Mouse (Mus musculus) stomach, embryonic 16.5 days (tissue): ENCODE measurements at regions not wholly inside any gene's neighbourhood (a gene's known extent, or its start where the extent isn't known, plus 50 kb on each side); places are given as distances from the start of the nearest gene placed in this dataset.
A peak's percentile ranks its signal among the peaks of the same experiment; 100 is the strongest.

Experiments
- ATAC-seq: fragments of 200-750 bp; cut with Nextera tagmentation; 2 replicates; pipeline ENCODE4 v1.8.0; 2017; ENCODE audit warnings: moderate number of reproducible peaks, moderate TSS enrichment; ENCODE audit not compliant: insufficient read depth, low FRiP score
- H3K27ac ChIP-seq: fragments of 300-500 bp; sonication (generic); 2 replicates; pipeline ENCODE4 v1.5.1; 2014; ENCODE audit warnings: low read length
- H3K27me3 ChIP-seq: fragments of 300-500 bp; sonication (generic); 2 replicates; pipeline ENCODE4 v1.6.1; 2014; ENCODE audit warnings: low read length, control low read depth, mixed read lengths; ENCODE audit not compliant: control insufficient read depth, insufficient read depth
- H3K36me3 ChIP-seq: fragments of 300-500 bp; sonication (generic); 2 replicates; pipeline ENCODE4 v1.6.1; 2014; ENCODE audit warnings: low read length; ENCODE audit not compliant: control insufficient read depth, insufficient read depth
- H3K4me1 ChIP-seq: fragments of 300-500 bp; sonication (generic); 2 replicates; pipeline ENCODE4 v1.6.1; 2014; ENCODE audit warnings: low read length, control low read depth, mixed read lengths; ENCODE audit not compliant: control insufficient read depth, insufficient read depth
- H3K4me2 ChIP-seq: fragments of 300-500 bp; sonication (generic); 2 replicates; pipeline ENCODE4 v1.6.1; 2014; ENCODE audit warnings: low read depth, low read length, mixed read lengths
- H3K4me3 ChIP-seq: fragments of 300-500 bp; sonication (generic); replicated peaks from 2 replicates; pipeline ENCODE4 v1.5.1; 2014; ENCODE audit warnings: mild to moderate bottlenecking, low read length
- H3K9ac ChIP-seq: fragments of 300-500 bp; sonication (generic); 2 replicates; pipeline ENCODE4 v1.6.1; 2014; ENCODE audit warnings: low read length
- H3K9me3 ChIP-seq: fragments of 300-500 bp; sonication (generic); replicated peaks from 2 replicates; pipeline ENCODE4 v1.6.1; 2016; ENCODE audit warnings: low read length, control low read depth; ENCODE audit not compliant: control insufficient read depth
- WGBS: fragments of 180-500 bp; shearing (Covaris S2); extraction: QIAGEN DNeasy Blood & Tissue Kit; methylation state at CpG from one replicate; pipeline ENCODE4 v1.1.7; 2014; 5-methylcytosine and 5-hydroxymethylcytosine counted together

GRCm38 (mm10) chr10:37221730-37222129 is 83.0 kb upstream of the Marcks start:
- 0 out of 2 replicates have a peak, but pooled peaks cover 2% of the 10 kb centered on the region for H3K4me1 ChIP-seq
- no peak overlapping the region for H3K4me3 ChIP-seq
- H3K27ac ChIP-seq: no peak overlapping the region
- H3K4me2 ChIP-seq: no peak overlapping the region
- no peaks in the 10 kb centered on the region for H3K9me3 ChIP-seq
- no peak for ATAC-seq
- H3K36me3 ChIP-seq: no peaks in the 10 kb centered on the region
- 52% methylated on average over 6 of the region's 6 CpGs for WGBS
- no peak overlapping the region for H3K9ac ChIP-seq
- no peaks in the 10 kb centered on the region for H3K27me3 ChIP-seq

- no peaks in the 10 kb centered on the region for H3K27me3 ChIP-seq
- no peak overlapping the region for H3K9ac ChIP-seq
- H3K9me3 ChIP-seq: no peaks in the 10 kb centered on the region
- ATAC-seq: no peak
- H3K4me2 ChIP-seq: no peak overlapping the region
- no peaks in the 10 kb centered on the region for H3K36me3 ChIP-seq
- no peak overlapping the region for H3K27ac ChIP-seq
- H3K4me1 ChIP-seq: 0 out of 2 replicates have a peak, but pooled peaks cover 2% of the 10 kb centered on the region
- WGBS: 36% methylated on average over 3 of the region's 3 CpGs
- H3K4me3 ChIP-seq: no peak overlapping the region
These were observed 81.7 kb upstream of the Marcks start for GRCm38 (mm10) chr10:37220434-37220833.

GRCm38 (mm10) chr10:37219936-37220335 is 81.2 kb upstream of the Marcks start:
- 48% methylated on average over 4 of the region's 4 CpGs for WGBS
- Histone ChIP-seq H3K27ac (no peak overlapping the region), H3K9ac (no peak overlapping the region), H3K4me3 (no peak overlapping the region), H3K27me3 (no peaks in the 10 kb centered on the region), H3K9me3 (no peaks in the 10 kb centered on the region), H3K4me1 (0 out of 2 replicates have a peak, but pooled peaks cover 2% of the 10 kb centered on the region), H3K4me2 (no peak overlapping the region), H3K36me3 (no peaks in the 10 kb centered on the region)
- ATAC-seq: no peak

GRCm38 (mm10) chr10:37219381-37219780 is 80.7 kb upstream of the Marcks start:
- 90% methylated on average over 1 of the region's 1 CpGs for WGBS
- ATAC-seq: no peak
- H3K9me3 ChIP-seq: no peaks in the 10 kb centered on the region
- 0 out of 2 replicates have a peak, but pooled peaks cover 2% of the 10 kb centered on the region for H3K4me1 ChIP-seq
- no peaks in the 10 kb centered on the region for H3K36me3 ChIP-seq
- no peak overlapping the region for H3K4me3 ChIP-seq
- no peaks in the 10 kb centered on the region for H3K27me3 ChIP-seq
- no peak overlapping the region for H3K9ac ChIP-seq
- no peak overlapping the region for H3K4me2 ChIP-seq
- H3K27ac ChIP-seq: no peak overlapping the region

- H3K4me3 ChIP-seq: no peak overlapping the region
- no peaks in the 10 kb centered on the region; the same call in 1 of the 2 replicates for H3K4me1 ChIP-seq
- H3K4me2 ChIP-seq: no peak overlapping the region
- H3K36me3 ChIP-seq: no peaks in the 10 kb centered on the region
- 58% methylated on average over 5 of the region's 5 CpGs for WGBS
- peak; percentile 77; the same call in 1 of the 2 replicates for ATAC-seq
- no peak overlapping the region for H3K9ac ChIP-seq
- H3K27me3 ChIP-seq: no peaks in the 10 kb centered on the region
- no peaks in the 10 kb centered on the region for H3K9me3 ChIP-seq
- H3K27ac ChIP-seq: no peak overlapping the region
These were observed 75.9 kb upstream of the Marcks start for GRCm38 (mm10) chr10:37214656-37215055.

- WGBS: 56% methylated on average over 1 of the region's 1 CpGs
- no peak for ATAC-seq
- H3K36me3 ChIP-seq: no peaks in the 10 kb centered on the region
These were observed 73.8 kb upstream of the Marcks start for GRCm38 (mm10) chr10:37212350-37213035.

GRCm38 (mm10) chr10:37211305-37211704 is 72.6 kb upstream of the Marcks start:
- no peak for ATAC-seq

More at GRCm38 (mm10) chr10:37212350-37213035, 73.8 kb upstream of the Marcks start:
- Histone ChIP-seq H3K9me3 (no peaks in the 10 kb centered on the region), H3K27me3 (no peaks in the 10 kb centered on the region), H3K4me3 (no peak overlapping the region), H3K27ac (no peak overlapping the region), H3K4me2 (no peak overlapping the region), H3K9ac (no peak overlapping the region), H3K4me1 (no peaks in the 10 kb centered on the region; the same call in 1 of the 2 replicates)

GRCm38 (mm10) chr10:37210223-37210622 is 71.5 kb upstream of the Marcks start:
- ATAC-seq: no peak
- Histone ChIP-seq H3K4me1 (no peaks in the 10 kb centered on the region; the same call in 1 of the 2 replicates), H3K4me3 (no peak overlapping the region), H3K9me3 (no peaks in the 10 kb centered on the region), H3K27me3 (no peaks in the 10 kb centered on the region), H3K36me3 (no peaks in the 10 kb centered on the region), H3K27ac (no peak overlapping the region), H3K4me2 (no peak overlapping the region), H3K9ac (no peak overlapping the region)
- WGBS: 93% methylated on average over 1 of the region's 1 CpGs

More at GRCm38 (mm10) chr10:37211305-37211704, 72.6 kb upstream of the Marcks start:
- Histone ChIP-seq H3K27ac (no peak overlapping the region), H3K9me3 (no peaks in the 10 kb centered on the region), H3K36me3 (no peaks in the 10 kb centered on the region), H3K4me3 (no peak overlapping the region), H3K9ac (no peak overlapping the region), H3K27me3 (no peaks in the 10 kb centered on the region), H3K4me1 (no peaks in the 10 kb centered on the region; the same call in 1 of the 2 replicates), H3K4me2 (no peak overlapping the region)
- WGBS: 79% methylated on average over 3 of the region's 3 CpGs

- Histone ChIP-seq H3K27me3 (no peaks in the 10 kb centered on the region), H3K9me3 (no peaks in the 10 kb centered on the region), H3K4me1 (no peaks in the 10 kb centered on the region; the same call in 1 of the 2 replicates), H3K27ac (no peak overlapping the region), H3K36me3 (no peaks in the 10 kb centered on the region), H3K4me2 (no peak overlapping the region), H3K9ac (no peak overlapping the region), H3K4me3 (no peak overlapping the region)
- ATAC-seq: no peak
- 69% methylated on average over 1 of the region's 1 CpGs for WGBS
These were observed 68.3 kb upstream of the Marcks start for GRCm38 (mm10) chr10:37206986-37207385.
